9 mouse cellular contexts compared by ENCODE assay signal in the genomic region with DNA sequence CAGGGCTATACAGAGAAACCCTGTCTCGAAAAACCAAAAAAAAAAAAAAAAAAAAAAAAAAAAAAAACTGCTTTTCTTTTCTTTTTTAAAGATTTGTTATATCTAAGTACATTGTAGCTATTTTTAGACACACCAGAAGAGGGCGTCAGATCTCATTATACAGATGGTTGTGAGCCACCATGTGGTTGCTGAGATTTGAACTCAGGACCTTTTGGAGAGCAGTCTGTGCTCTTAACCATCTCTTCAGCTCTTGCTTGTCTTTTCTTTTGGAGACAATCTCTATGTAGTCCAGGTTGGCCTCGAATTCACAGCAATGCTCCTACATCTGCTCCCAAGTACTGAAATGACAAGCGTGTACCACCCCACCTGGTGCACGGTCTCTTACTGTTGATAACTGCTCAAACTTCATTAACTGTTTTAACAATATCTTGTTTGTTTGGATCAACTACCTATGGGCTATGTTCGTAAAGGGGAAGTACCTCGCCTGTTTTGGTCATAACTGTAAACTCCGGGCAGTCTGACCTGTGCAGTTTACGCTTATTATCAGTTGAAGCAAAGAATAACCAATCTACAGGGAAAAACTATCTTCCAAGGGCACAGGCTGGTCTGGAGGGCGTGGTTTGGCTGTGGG. TPM values are rescaled to one million over a fixed set of nuclear protein-coding genes. Genes with fewer than 3 reads are reported as not detected.
DNase-seq lines count a peak whose midpoint lies in the region; ATAC-seq and TF ChIP-seq lines count a peak whose summit lies in the region.
"Had no signal": no experiment of that assay in that cellular context is flagged by ENCODE, and none has a peak within 500 bp of the region (broad histone marks: within the 10 kb centered on the region; RNA-seq: fewer than 3 reads in every experiment).

No protein-coding gene starts in this region.

- H3K4me3 ChIP-seq in heart, adult 2 months: peak overlapping the region; percentile 96
- peak overlapping the region; percentile 88 for H3K4me3 ChIP-seq in erythroblast, embryonic 14.5 days (replicated peaks)
- H3K4me3 ChIP-seq in liver, embryonic 13.5 days (replicated peaks): peak overlapping the region; percentile 94

- intact Hi-C loops in heart, adult 2 months (cut with DNase I): loop anchor here (2.0 kb wide), 3 partner anchors 115 to 191 kb away; no protein-coding TSS in a partner anchor
- intact Hi-C loops in heart, postnatal 25 days (cut with DNase I): loop anchor here (2.0 kb wide), 1 partner anchor 115 kb away; no protein-coding TSS in a partner anchor

- no peak for TF ChIP-seq EP300 in heart, adult 2 months (IDR thresholded peaks at IDR 0.05; ENCODE audit: insufficient read depth, low read depth, low read length)

- TF ChIP-seq CTCF in heart, adult 2 months (IDR thresholded peaks at IDR 0.05): peak; percentile 29

- no peak for TF ChIP-seq POLR2A in heart, adult 2 months (IDR thresholded peaks at IDR 0.05; ENCODE audit: insufficient read depth, low read depth, low read length)

- no peak overlapping the region for H3K9ac ChIP-seq in heart, adult 2 months (ENCODE audit: low read depth, low read length)
- H3K9ac ChIP-seq in liver, embryonic 13.5 days: peak overlapping the region; percentile 99

- H3K36me3 ChIP-seq in heart, adult 2 months (ENCODE audit: control insufficient read depth, insufficient read depth, low read length): 0 out of 2 replicates have a peak, but pooled peaks cover 3% of the 10 kb centered on the region
- peaks cover 43% of the 10 kb centered on the region for H3K36me3 ChIP-seq in erythroblast, embryonic 14.5 days (ENCODE audit: control insufficient read depth)
- H3K36me3 ChIP-seq in liver, embryonic 13.5 days: peaks cover 29% of the 10 kb centered on the region

- no peaks in the 10 kb centered on the region for H3K79me2 ChIP-seq in heart, adult 2 months (replicated peaks; ENCODE audit: control insufficient read depth, insufficient read depth, low read length)

- peak overlapping the region; percentile 96 for H3K27ac ChIP-seq in heart, adult 2 months
- peak overlapping the region; percentile 100 for H3K27ac ChIP-seq in liver, embryonic 13.5 days

- WGBS in heart, adult 2 months: 6% methylated on average over 10 of the region's 10 CpGs
- WGBS in liver, embryonic 13.5 days (ENCODE audit: insufficient replicate concordance): 5% methylated on average over 10 of the region's 10 CpGs

- peak; percentile 40 for ATAC-seq in liver, embryonic 13.5 days (ENCODE audit: low read depth)
- ATAC-seq in CD4-positive, CD25-positive, alpha-beta regulatory T cell, adult 4 months: no peak

- no peaks in the 10 kb centered on the region for H3K27me3 ChIP-seq in heart, adult 2 months (ENCODE audit: control insufficient read depth, insufficient read depth, low read length)
- no peaks in the 10 kb centered on the region for H3K27me3 ChIP-seq in erythroblast, embryonic 14.5 days (ENCODE audit: control insufficient read depth)
- no peaks in the 10 kb centered on the region for H3K27me3 ChIP-seq in liver, embryonic 13.5 days

- H3K4me1 ChIP-seq in heart, adult 2 months (ENCODE audit: control insufficient read depth, insufficient read depth, low read length): peaks cover 2% of the 10 kb centered on the region; the same call in 1 of the 2 replicates
- H3K4me1 ChIP-seq in erythroblast, embryonic 14.5 days (ENCODE audit: control insufficient read depth): peaks cover 73% of the 10 kb centered on the region
- peaks cover 66% of the 10 kb centered on the region for H3K4me1 ChIP-seq in liver, embryonic 13.5 days (replicated peaks)

- H3K9me3 ChIP-seq in erythroblast, embryonic 14.5 days (ENCODE audit: control insufficient read depth, low read length): no peaks in the 10 kb centered on the region
- no peaks in the 10 kb centered on the region for H3K9me3 ChIP-seq in liver, embryonic 13.5 days (replicated peaks)

- H3K4me2 ChIP-seq in liver, embryonic 13.5 days: peak overlapping the region; percentile 81

- no peak for DNase-seq in heart, adult 2 months
- no peak for DNase-seq in heart, postnatal 25 days (ENCODE audit: low spot score)
- peak; percentile 97 for DNase-seq in 416B (ENCODE audit: low read depth)
- no peak for DNase-seq in liver, embryonic 13.5 days
- no peak for DNase-seq in layer of hippocampus, adult 11-12 months (ENCODE audit: low spot score)
- no peak for DNase-seq in adrenal gland, postnatal 36 days

RNA-seq across cellular contexts. Expression of a gene that starts 0.6 kb away (rescaled TPM):
- 1 to 10 TPM; 1.6 to 2.5 TPM for total RNA-seq in heart, adult 2 months (2021)
- 7.0 and 7.6 TPM in 2 replicates for polyA plus RNA-seq in heart, adult 2 months (2012; rRNA removed)
- 1 to 10 TPM; 2.5 to 2.6 TPM for total RNA-seq in heart, postnatal 25 days (2021)
- polyA plus RNA-seq in erythroblast, embryonic 14.5 days (2012): 1.7 and 2.0 TPM in 2 replicates
- 8.9 and 9.2 TPM in 2 replicates for polyA plus RNA-seq in liver, embryonic 13.5 days (2015; fragmentation: Nextera tagmentation; extraction: Ambion mirVana)
- 10 to 100 TPM; 10.4 to 12.2 TPM for polyA plus RNA-seq in CD4-positive, CD25-positive, alpha-beta regulatory T cell, adult 4 months (2017; shearing (Covaris generic))
- total RNA-seq in adrenal gland, postnatal 36 days (2021): 10 to 100 TPM; 10.5 to 11.3 TPM

RNA-seq across cellular contexts. Expression of a gene that starts 0.6 kb away (rescaled TPM):
- 1 to 10 TPM; 5.4 to 5.7 TPM for total RNA-seq in heart, adult 2 months (2021)
- 15.7 and 17.3 TPM in 2 replicates for polyA plus RNA-seq in heart, adult 2 months (2012; rRNA removed)
- total RNA-seq in heart, postnatal 25 days (2021): 1 to 10 TPM; 5.5 to 7.2 TPM
- polyA plus RNA-seq in erythroblast, embryonic 14.5 days (2012): 91.9 and 97.7 TPM in 2 replicates
- polyA plus RNA-seq in liver, embryonic 13.5 days (2015; fragmentation: Nextera tagmentation; extraction: Ambion mirVana): 50.3 and 54.3 TPM in 2 replicates
- 1 to 10 TPM; 2.9 to 3.6 TPM for polyA plus RNA-seq in CD4-positive, CD25-positive, alpha-beta regulatory T cell, adult 4 months (2017; shearing (Covaris generic))
- total RNA-seq in adrenal gland, postnatal 36 days (2021): 10 to 100 TPM; 41.5 to 88.1 TPM

RNA-seq across cellular contexts. Expression of a gene that starts 7.5 kb away (rescaled TPM):
- total RNA-seq in heart, adult 2 months (2021): 100 to 1,000 TPM; 801 to 911 TPM
- 155 and 253 TPM in 2 replicates for polyA plus RNA-seq in heart, adult 2 months (2012; rRNA removed)
- total RNA-seq in heart, postnatal 25 days (2021): 100 to 1,000 TPM; 776 to 853 TPM
- polyA plus RNA-seq in erythroblast, embryonic 14.5 days (2012): 168 and 429 TPM in 2 replicates
- polyA plus RNA-seq in liver, embryonic 13.5 days (2015; fragmentation: Nextera tagmentation; extraction: Ambion mirVana): 1,033 and 1,075 TPM in 2 replicates
- 1,000 to 10,000 TPM; 3,408 to 3,991 TPM for polyA plus RNA-seq in CD4-positive, CD25-positive, alpha-beta regulatory T cell, adult 4 months (2017; shearing (Covaris generic))
- total RNA-seq in adrenal gland, postnatal 36 days (2021): 1,000 to 10,000 TPM; 1,640 to 1,911 TPM

RNA-seq across cellular contexts. Expression of a gene that starts 10.5 kb away (rescaled TPM):
- total RNA-seq in heart, adult 2 months (2021): 1 to 10 TPM; 3.7 to 6.0 TPM
- 11.2 and 13.4 TPM in 2 replicates for polyA plus RNA-seq in heart, adult 2 months (2012; rRNA removed)
- total RNA-seq in heart, postnatal 25 days (2021): 1 to 10 TPM; 4.6 to 6.7 TPM
- polyA plus RNA-seq in erythroblast, embryonic 14.5 days (2012): 7.2 and 9.4 TPM in 2 replicates
- 28.0 and 34.6 TPM in 2 replicates for polyA plus RNA-seq in liver, embryonic 13.5 days (2015; fragmentation: Nextera tagmentation; extraction: Ambion mirVana)
- polyA plus RNA-seq in CD4-positive, CD25-positive, alpha-beta regulatory T cell, adult 4 months (2017; shearing (Covaris generic)): 1 to 10 TPM; 3.3 to 6.7 TPM
- total RNA-seq in adrenal gland, postnatal 36 days (2021): 10 to 100 TPM; 24.8 to 38.0 TPM

RNA-seq across cellular contexts. Expression of a gene that starts 12.3 kb away (rescaled TPM):
- total RNA-seq in heart, adult 2 months (2021): 1 to 10 TPM; 8.2 to 9.8 TPM
- 17.2 and 17.5 TPM in 2 replicates for polyA plus RNA-seq in heart, adult 2 months (2012; rRNA removed)
- total RNA-seq in heart, postnatal 25 days (2021): 10 to 100 TPM; 11.2 to 12.2 TPM
- polyA plus RNA-seq in erythroblast, embryonic 14.5 days (2012): 0.13 and 0.26 TPM in 2 replicates
- 13.5 and 15.6 TPM in 2 replicates for polyA plus RNA-seq in liver, embryonic 13.5 days (2015; fragmentation: Nextera tagmentation; extraction: Ambion mirVana)
- polyA plus RNA-seq in CD4-positive, CD25-positive, alpha-beta regulatory T cell, adult 4 months (2017; shearing (Covaris generic)): not detected
- 10 to 100 TPM; 85.9 to 89.9 TPM for total RNA-seq in adrenal gland, postnatal 36 days (2021)
- total RNA-seq: monocyte, adult 5-6 weeks had no signal
